Mouse (Mus musculus): ENCODE data around the gene Cyb5r1. TPM values are rescaled to one million over a fixed set of nuclear protein-coding genes. Genes with fewer than 3 reads are reported as not detected.

The Cyb5r1 gene
- polyA plus RNA-seq (2014; fragmentation: Illumina TruSeq; extraction: RNeasy Lipid Tissue Mini Kit (QIAGEN cat#74804); ENCODE audit: low read depth, low replicate concordance) = 34.4 TPM

GRCm38 (mm10) chr1:134405509-134406413 lies at the start of gene Cyb5r1:
TSS of gene Cyb5r1 (plus strand) at chr1:134405559.

GRCm38 (mm10) chr1:134361857-134362212 lies 43.5 kb upstream of the Cyb5r1 start, which contains the start of gene Tmem183a:
TSS of gene Tmem183a (minus strand) at chr1:134361979.

GRCm38 (mm10) chr1:134385666-134386065 lies 19.7 kb upstream of the Cyb5r1 start, which contains the start of gene 4933406M09Rik:
TSS of gene 4933406M09Rik (plus strand) at chr1:134385940.

GRCm38 (mm10) chr1:134415168-134415831 lies 9.9 kb downstream of the Cyb5r1 start, which contains the start of gene Adipor1:
TSS of gene Adipor1 (plus strand) at chr1:134415378.

GRCm38 (mm10) chr1:134454904-134455824 lies 49.8 kb downstream of the Cyb5r1 start, which contains the start of gene Klhl12:
TSS of gene Klhl12 (plus strand) at chr1:134455531.

Other genes with a start within 250 kb of the Cyb5r1 start
- gene Chil1, start 223.4 kb upstream of the Cyb5r1 start, polyA plus RNA-seq (2014; fragmentation: Illumina TruSeq; extraction: RNeasy Lipid Tissue Mini Kit (QIAGEN cat#74804); ENCODE audit: low read depth, low replicate concordance) = 0.86 TPM
- gene Mybph, start 212.1 kb upstream of the Cyb5r1 start, polyA plus RNA-seq (2014; fragmentation: Illumina TruSeq; extraction: RNeasy Lipid Tissue Mini Kit (QIAGEN cat#74804); ENCODE audit: low read depth, low replicate concordance) = not detected
- gene Adora1, start 170.1 kb upstream of the Cyb5r1 start, polyA plus RNA-seq (2014; fragmentation: Illumina TruSeq; extraction: RNeasy Lipid Tissue Mini Kit (QIAGEN cat#74804); ENCODE audit: low read depth, low replicate concordance) = 26.5 TPM
- not detected for gene Myog, start 115.6 kb upstream of the Cyb5r1 start, polyA plus RNA-seq (2014; fragmentation: Illumina TruSeq; extraction: RNeasy Lipid Tissue Mini Kit (QIAGEN cat#74804); ENCODE audit: low read depth, low replicate concordance)
- gene Ppfia4, start 72.6 kb upstream of the Cyb5r1 start, polyA plus RNA-seq (2014; fragmentation: Illumina TruSeq; extraction: RNeasy Lipid Tissue Mini Kit (QIAGEN cat#74804); ENCODE audit: low read depth, low replicate concordance) = 2.8 TPM
- 41.2 TPM for gene Tmem183a, start 43.6 kb upstream of the Cyb5r1 start, polyA plus RNA-seq (2014; fragmentation: Illumina TruSeq; extraction: RNeasy Lipid Tissue Mini Kit (QIAGEN cat#74804); ENCODE audit: low read depth, low replicate concordance)
- 0.45 TPM for gene 4933406M09Rik, start 19.6 kb upstream of the Cyb5r1 start, polyA plus RNA-seq (2014; fragmentation: Illumina TruSeq; extraction: RNeasy Lipid Tissue Mini Kit (QIAGEN cat#74804); ENCODE audit: low read depth, low replicate concordance)
- 99.6 TPM for gene Adipor1, start 9.8 kb downstream of the Cyb5r1 start, polyA plus RNA-seq (2014; fragmentation: Illumina TruSeq; extraction: RNeasy Lipid Tissue Mini Kit (QIAGEN cat#74804); ENCODE audit: low read depth, low replicate concordance)
- 24.2 TPM for gene Klhl12, start 50.0 kb downstream of the Cyb5r1 start, polyA plus RNA-seq (2014; fragmentation: Illumina TruSeq; extraction: RNeasy Lipid Tissue Mini Kit (QIAGEN cat#74804); ENCODE audit: low read depth, low replicate concordance)
- gene Rabif, start 89.1 kb downstream of the Cyb5r1 start, polyA plus RNA-seq (2014; fragmentation: Illumina TruSeq; extraction: RNeasy Lipid Tissue Mini Kit (QIAGEN cat#74804); ENCODE audit: low read depth, low replicate concordance) = 17.9 TPM
- gene Mgat4e, start 144.1 kb downstream of the Cyb5r1 start, polyA plus RNA-seq (2014; fragmentation: Illumina TruSeq; extraction: RNeasy Lipid Tissue Mini Kit (QIAGEN cat#74804); ENCODE audit: low read depth, low replicate concordance) = 0.53 TPM
- 21.8 TPM for gene Kdm5b, start 154.6 kb downstream of the Cyb5r1 start, polyA plus RNA-seq (2014; fragmentation: Illumina TruSeq; extraction: RNeasy Lipid Tissue Mini Kit (QIAGEN cat#74804); ENCODE audit: low read depth, low replicate concordance)
- gene Syt2, start 241.1 kb downstream of the Cyb5r1 start, polyA plus RNA-seq (2014; fragmentation: Illumina TruSeq; extraction: RNeasy Lipid Tissue Mini Kit (QIAGEN cat#74804); ENCODE audit: low read depth, low replicate concordance) = 4.9 TPM